Mouse (Mus musculus): ENCODE results near the gene Fignl2.

- no peak for TF ChIP-seq EP300 (IDR thresholded peaks at IDR 0.05; ENCODE audit: low read depth)
- no peak for TF ChIP-seq CTCF (IDR thresholded peaks at IDR 0.05; ENCODE audit: low read depth)
Measured at GRCm38 (mm10) chr15:101054541-101054940, 23.8 kb downstream of the Fignl2 start.

Measured in liver, embryonic 14.5 days (tissue).